ENCODE assay signal across 21 mouse cellular contexts in genomic region chr6:8771539-8771938, GRCm38 (mm10). TPM values are rescaled to one million over a fixed set of nuclear protein-coding genes. Genes with fewer than 3 reads are reported as not detected.
A peak's percentile ranks its signal among the peaks of the same experiment; 100 is the strongest.
DNase-seq lines count a peak whose midpoint lies in the region; ATAC-seq and TF ChIP-seq lines count a peak whose summit lies in the region.
"Had no signal": no experiment of that assay in that cellular context is flagged by ENCODE, and none has a peak within 500 bp of the region (broad histone marks: within the 10 kb centered on the region; RNA-seq: fewer than 3 reads in every experiment).

No protein-coding gene starts in this region.

- no peak overlapping the region for H3K4me3 ChIP-seq in heart, embryonic 13.5 days
- no peak overlapping the region for H3K4me3 ChIP-seq in lung, postnatal 0 days (ENCODE audit: low read depth, low read length)
- H3K4me3 ChIP-seq: embryonic facial prominence, embryonic 15.5 days; erythroblast, embryonic 14.5 days; forebrain, embryonic 10.5 days; hindbrain, embryonic 13.5 days had no signal

- WGBS in heart, embryonic 13.5 days = 68% methylated on average over 7 of the region's 7 CpGs
- 65% methylated on average over 7 of the region's 7 CpGs for WGBS in lung, postnatal 0 days

- H3K9ac ChIP-seq in heart, embryonic 13.5 days = 0 out of 2 replicates have a peak overlapping the region, but pooled peaks have one; percentile 1
- H3K9ac ChIP-seq in lung, postnatal 0 days (replicated peaks; ENCODE audit: low read depth) = no peak overlapping the region
- H3K9ac ChIP-seq: embryonic facial prominence, embryonic 15.5 days; hindbrain, embryonic 13.5 days had no signal

- no peak for ATAC-seq in heart, embryonic 13.5 days (ENCODE audit: extremely low read depth, insufficient number of reproducible peaks, low FRiP score, low TSS enrichment)
- ATAC-seq in lung, postnatal 0 days = no peak
- peak; percentile 59 to 74 for ATAC-seq in hematopoietic stem cell, adult 5-6 weeks (replicated peaks in 1 of 2; ENCODE audit: insufficient read depth in 1 of 2, low FRiP score in 2 of 2, low TSS enrichment in 1 of 2, low read depth in 1 of 2, poor library complexity in 2 of 2, severe bottlenecking in 2 of 2)
- ATAC-seq in neutrophil, adult 5-6 weeks (ENCODE audit: extremely low read depth, insufficient number of reproducible peaks, low FRiP score, poor library complexity, severe bottlenecking) = 0 out of 2 replicates have a peak, but pooled peaks have one; percentile 7
- ATAC-seq: forebrain, embryonic 14.5 days; hindbrain, postnatal 0 days had no signal

- no peaks in the 10 kb centered on the region for H3K9me3 ChIP-seq in heart, embryonic 13.5 days
- no peaks in the 10 kb centered on the region for H3K9me3 ChIP-seq in lung, postnatal 0 days (ENCODE audit: low read length)
- H3K9me3 ChIP-seq: embryonic facial prominence, embryonic 15.5 days; forebrain, embryonic 10.5 days; hindbrain, embryonic 13.5 days had no signal

- H3K4me1 ChIP-seq in heart, embryonic 13.5 days = peaks cover 14% of the 10 kb centered on the region
- H3K4me1 ChIP-seq in lung, postnatal 0 days (ENCODE audit: insufficient read depth, low read depth, low read length) = 0 out of 2 replicates have a peak, but pooled peaks cover 4% of the 10 kb centered on the region
- H3K4me1 ChIP-seq: embryonic facial prominence, embryonic 15.5 days had no signal

- no peaks in the 10 kb centered on the region for H3K27me3 ChIP-seq in heart, embryonic 13.5 days (replicated peaks)
- H3K27me3 ChIP-seq in lung, postnatal 0 days (replicated peaks; ENCODE audit: insufficient read depth, low read length) = no peaks in the 10 kb centered on the region
- H3K27me3 ChIP-seq: embryonic facial prominence, embryonic 15.5 days; hindbrain, embryonic 13.5 days had no signal

- H3K36me3 ChIP-seq in heart, embryonic 13.5 days = no peaks in the 10 kb centered on the region
- H3K36me3 ChIP-seq in lung, postnatal 0 days (ENCODE audit: insufficient read depth, low read length) = no peaks in the 10 kb centered on the region
- H3K36me3 ChIP-seq: embryonic facial prominence, embryonic 15.5 days; forebrain, embryonic 10.5 days; hindbrain, embryonic 13.5 days had no signal

- no peak for DNase-seq in heart, adult 8-10 months (ENCODE audit: low spot score)
- DNase-seq in lung, postnatal 0 days (ENCODE audit: low spot score) = no peak
- DNase-seq in lung, postnatal 36 days = no peak
- no peak for DNase-seq in Muller cell, postnatal 12 days (ENCODE audit: inconsistent ontology term)
- DNase-seq in layer of hippocampus, adult 11-12 months (ENCODE audit: low spot score) = no peak
- DNase-seq: adrenal gland, adult 8-10 months; cerebellum, adult 11-12 months; cerebellum, adult 9-10 months; cerebellum, postnatal 25 days; gastrocnemius, postnatal 10 days; heart, postnatal 10 days; heart, postnatal 4 days had no signal

- TF ChIP-seq EP300 in lung, postnatal 0 days (IDR thresholded peaks at IDR 0.05) = no peak

- TF ChIP-seq CTCF in lung, postnatal 0 days (IDR thresholded peaks at IDR 0.05) = no peak

- no peak overlapping the region for H3K27ac ChIP-seq in heart, embryonic 13.5 days (replicated peaks)
- 0 out of 2 replicates have a peak overlapping the region, but pooled peaks have one; percentile 60 for H3K27ac ChIP-seq in lung, postnatal 0 days (ENCODE audit: low read length)
- H3K27ac ChIP-seq: embryonic facial prominence, embryonic 15.5 days; forebrain, embryonic 10.5 days; hindbrain, embryonic 13.5 days; hindbrain, postnatal 0 days had no signal

- no peak overlapping the region for H3K4me2 ChIP-seq in heart, embryonic 13.5 days
- H3K4me2 ChIP-seq in lung, postnatal 0 days (replicated peaks; ENCODE audit: low read depth, low read length) = no peak overlapping the region
- H3K4me2 ChIP-seq: embryonic facial prominence, embryonic 15.5 days; hindbrain, embryonic 13.5 days had no signal

RNA-seq across cellular contexts. Expression of gene Ica1, which starts 6.7 kb away (rescaled TPM):
- 24.3 and 28.1 TPM in 2 replicates for polyA plus RNA-seq in heart, embryonic 13.5 days (2015; fragmentation: Nextera tagmentation; extraction: Ambion mirVana)
- 10 to 100 TPM in 3 of 4 experiments, 1 to 10 TPM in 1; 8.5 to 11.6 (median 10.6) TPM for total RNA-seq in heart, adult 8-10 months (2022)
- 46.5 and 50.6 TPM in 2 replicates for polyA plus RNA-seq in lung, postnatal 0 days (2015; fragmentation: Nextera tagmentation; extraction: Ambion mirVana)
- 51.0 and 59.3 TPM in 2 replicates for total RNA-seq in hematopoietic stem cell, adult 5-6 weeks (2017)
- 0.25 TPM in 1 of 2 replicates, not detected in the other for total RNA-seq in neutrophil, adult 5-6 weeks (2017)

Comparison
In these comparisons a context has a peak if more than half of its experiments do, and no peak if none do; other contexts are left out.
1. ATAC-seq: peak in hematopoietic stem cell, adult 5-6 weeks (2 of 2) and neutrophil, adult 5-6 weeks (single experiment); none in heart, embryonic 13.5 days (single experiment) and lung, postnatal 0 days (single experiment).